Mouse (Mus musculus) cerebellum, adult 2 months (tissue): ENCODE data around the gene Spaca5. TPM values are rescaled to one million over a fixed set of nuclear protein-coding genes. Genes with fewer than 3 reads are reported as not detected.

ENCODE experiments used
- DNase-seq, 2 experiments: peaks; one replicate each; pipeline ENCODE4 v3.0.0; 2021
- H3K27ac ChIP-seq: fragments of 200-500 bp; 2 replicates; pipeline ENCODE4 v1.5.1; 2012; ENCODE audit warnings: low read length, control low read depth, inconsistent platforms; ENCODE audit not compliant: insufficient read depth
- H3K27me3 ChIP-seq: fragments of 200-500 bp; 2 replicates; pipeline ENCODE4 v1.6.1; 2012; ENCODE audit warnings: inconsistent platforms, mild to moderate bottlenecking, low read length, moderate library complexity; ENCODE audit not compliant: control insufficient read depth, insufficient read depth
- H3K4me1 ChIP-seq: fragments of 200-500 bp; 2 replicates; pipeline ENCODE4 v1.6.1; 2011; ENCODE audit warnings: low read length; ENCODE audit not compliant: control insufficient read depth, insufficient read depth
- H3K4me3 ChIP-seq: fragments of 200-500 bp; replicated peaks from 2 replicates; pipeline ENCODE3; 2011; ENCODE audit warnings: mild to moderate bottlenecking, low read depth, low read length, control low read depth; ENCODE audit not compliant: insufficient read depth
- CTCF ChIP-seq: fragments of 200-500 bp; IDR thresholded peaks from 2 replicates; pipeline ENCODE4 v1.5.1; 2011; ENCODE audit warnings: low read depth, mild to moderate bottlenecking, control low read depth, low read length, moderate library complexity, borderline replicate concordance; ENCODE audit not compliant: insufficient read depth
- POLR2A ChIP-seq: fragments of 200-500 bp; IDR thresholded peaks from 2 replicates; pipeline ENCODE4 v1.6.1; 2011; ENCODE audit warnings: low read length, control low read depth, borderline replicate concordance; ENCODE audit not compliant: insufficient read depth
- WGBS: fragments of 180-500 bp; shearing (Covaris S2); methylation state at CpG from one replicate; pipeline ENCODE4 v1.1.7; 2018; 5-methylcytosine and 5-hydroxymethylcytosine counted together
- polyA plus RNA-seq: library from polyadenylated mRNA; depleted of rRNA; stranded (reverse); fragments of >200 nt; gene quantifications from 2 replicates; pipeline ENCODE4 v1.2.3, GENCODE M21; 2012; rRNA removed

Gene Spaca5
- not detected in 2 replicates for polyA plus RNA-seq

DNA sequence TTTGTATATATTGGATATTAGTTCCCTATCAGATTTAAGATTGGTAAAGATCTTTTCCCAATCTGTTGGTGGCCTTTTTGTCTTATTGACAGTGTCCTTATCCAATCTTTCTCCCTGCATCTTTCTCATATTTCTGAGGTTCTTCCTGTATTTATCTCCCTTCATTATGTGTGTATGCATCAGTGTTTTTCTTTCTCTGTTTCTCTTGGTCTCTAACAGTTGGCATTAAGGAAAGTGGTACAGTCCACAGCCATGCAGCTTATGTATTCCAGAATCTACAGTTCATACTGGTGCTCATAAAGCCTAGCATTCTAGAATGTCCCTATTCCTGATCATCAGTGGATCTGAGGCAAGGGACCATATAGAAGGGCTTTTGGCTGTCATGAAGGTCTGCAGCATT, at the start of gene Spaca5:
TSS of gene Spaca5 (plus strand) at position 301 of the 400 bp plus-strand sequence.
- no peak within 1 kb of the TSS for H3K4me3 ChIP-seq
- TF ChIP-seq POLR2A (no peak), CTCF (no peak)

DNA sequence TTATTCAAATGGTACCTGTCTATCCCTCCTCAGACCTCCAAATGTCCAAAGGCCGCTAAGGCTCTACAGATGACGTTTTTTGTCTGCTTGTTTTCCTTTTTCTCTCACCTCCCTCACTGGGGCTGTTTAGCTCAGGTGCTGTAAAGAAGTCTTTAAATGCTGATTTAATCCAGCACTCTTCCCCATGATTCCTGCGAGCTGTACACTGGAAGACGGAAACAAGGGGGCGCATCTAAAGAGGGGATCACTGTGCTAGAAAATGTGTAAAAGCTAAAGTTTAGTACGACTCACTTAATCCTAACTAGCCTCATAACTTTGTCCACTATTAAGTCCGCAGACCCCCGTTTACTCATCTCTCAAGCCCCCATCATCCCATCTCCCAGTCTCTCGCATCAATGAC, 6.7 kb upstream of the Spaca5 start:
- Histone ChIP-seq H3K27ac (no peak overlapping the region), H3K4me3 (peak overlapping the region; percentile 81), H3K27me3 (no peaks in the 10 kb centered on the region), H3K4me1 (no peaks in the 10 kb centered on the region)
- no peak for TF ChIP-seq POLR2A
- DNase-seq = peak in 1 of 2 experiments; percentile 1
- WGBS = 7% methylated on average over 9 of the region's 9 CpGs

More for the DNA sequence above, at the start of gene Spaca5:
- Histone ChIP-seq H3K27ac (no peak within 1 kb of the TSS), H3K27me3 (no peaks in the 10 kb centered on the region), H3K4me1 (no peaks in the 10 kb centered on the region)
- DNase-seq = no peak

DNA sequence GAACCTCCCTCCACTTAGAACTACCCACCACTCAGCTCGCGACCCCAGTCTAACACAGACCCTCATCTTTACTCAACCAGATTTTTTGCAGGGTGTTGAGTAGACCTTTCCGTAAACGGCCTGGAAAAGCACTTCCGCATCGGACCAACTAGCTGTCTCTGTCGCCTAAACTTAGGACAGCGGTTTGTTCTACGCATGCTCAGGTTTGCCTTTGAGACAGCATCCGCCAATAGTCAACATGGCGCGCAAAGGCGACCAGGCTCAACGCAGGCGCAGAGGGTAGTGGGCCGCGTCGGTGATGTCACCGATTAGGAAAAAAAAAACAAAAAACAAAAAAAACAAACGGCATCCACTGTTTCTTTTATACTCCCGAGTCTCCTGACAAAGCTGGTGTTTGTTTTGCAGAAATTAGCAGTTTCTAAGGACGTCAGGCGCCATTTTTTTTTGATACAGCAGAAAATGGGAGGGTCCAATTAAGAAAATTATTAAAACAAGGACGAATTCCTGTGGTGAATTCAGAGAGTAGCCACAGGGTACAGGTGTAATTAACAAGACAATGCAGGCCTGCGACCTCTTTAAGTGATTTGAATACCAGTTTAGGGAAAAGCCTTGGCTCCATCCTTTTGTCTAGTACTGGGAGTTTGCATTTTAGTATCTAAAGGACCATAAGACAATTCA, 6.2 kb upstream of the Spaca5 start, which contains the start of gene Zfp182:
TSS of gene Zfp182 (minus strand) at position 451 of the 678 bp plus-strand sequence.
- H3K27me3 ChIP-seq = no peaks in the 10 kb centered on the region
- 8% methylated on average over 25 of the region's 25 CpGs for WGBS
- peak within 1 kb of the TSS; percentile 81 for H3K4me3 ChIP-seq
- H3K27ac ChIP-seq = no peak within 1 kb of the TSS; the same call in 1 of the 2 replicates
- peak; percentile 80 to 82 for DNase-seq
- peak; percentile 53; the same call in 1 of the 2 replicates for TF ChIP-seq POLR2A
- no peak for TF ChIP-seq CTCF
- H3K4me1 ChIP-seq = no peaks in the 10 kb centered on the region

DNA sequence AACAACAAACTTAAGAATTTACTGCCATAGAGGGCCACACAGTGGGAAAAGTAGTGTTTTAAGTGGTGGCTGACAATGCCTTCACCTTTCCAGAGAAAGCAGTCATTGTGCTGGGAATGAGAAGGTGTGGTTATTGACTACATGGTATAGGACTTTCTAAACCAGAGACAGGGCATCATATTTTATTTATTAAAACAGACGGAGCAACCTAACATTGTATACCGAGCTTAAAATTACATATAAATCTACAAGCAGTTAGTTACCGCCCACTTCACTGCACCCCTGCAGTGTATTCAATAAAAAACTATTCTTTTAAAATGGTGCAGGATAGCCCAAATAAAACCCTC, 5.7 kb upstream of the Spaca5 start:
- no peak for DNase-seq
- WGBS = 73% methylated on average over 3 of the region's 3 CpGs
- TF ChIP-seq POLR2A = no peak
- TF ChIP-seq CTCF = no peak
- H3K4me1 ChIP-seq = no peaks in the 10 kb centered on the region
- no peaks in the 10 kb centered on the region for H3K27me3 ChIP-seq
- H3K27ac ChIP-seq = no peak overlapping the region
- H3K4me3 ChIP-seq = no peak overlapping the region

DNA sequence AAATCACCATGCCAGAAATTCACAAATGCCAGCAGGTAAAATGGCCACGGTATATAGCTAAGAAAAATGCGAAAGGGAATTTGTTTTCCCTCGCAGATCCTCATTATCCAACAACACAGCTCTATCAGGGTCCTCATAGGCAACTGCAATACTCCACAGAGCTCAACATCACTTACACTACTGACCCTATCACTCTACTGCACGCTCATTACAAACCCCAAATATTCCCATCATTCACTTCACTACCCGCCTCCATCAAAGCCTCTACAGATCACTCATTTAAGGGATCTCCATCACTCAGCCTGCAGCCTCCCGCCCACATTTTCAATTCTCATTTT, 20.4 kb downstream of the Spaca5 start:
- WGBS = 15% methylated on average over 6 of the region's 6 CpGs
- no peaks in the 10 kb centered on the region for H3K4me1 ChIP-seq

DNA sequence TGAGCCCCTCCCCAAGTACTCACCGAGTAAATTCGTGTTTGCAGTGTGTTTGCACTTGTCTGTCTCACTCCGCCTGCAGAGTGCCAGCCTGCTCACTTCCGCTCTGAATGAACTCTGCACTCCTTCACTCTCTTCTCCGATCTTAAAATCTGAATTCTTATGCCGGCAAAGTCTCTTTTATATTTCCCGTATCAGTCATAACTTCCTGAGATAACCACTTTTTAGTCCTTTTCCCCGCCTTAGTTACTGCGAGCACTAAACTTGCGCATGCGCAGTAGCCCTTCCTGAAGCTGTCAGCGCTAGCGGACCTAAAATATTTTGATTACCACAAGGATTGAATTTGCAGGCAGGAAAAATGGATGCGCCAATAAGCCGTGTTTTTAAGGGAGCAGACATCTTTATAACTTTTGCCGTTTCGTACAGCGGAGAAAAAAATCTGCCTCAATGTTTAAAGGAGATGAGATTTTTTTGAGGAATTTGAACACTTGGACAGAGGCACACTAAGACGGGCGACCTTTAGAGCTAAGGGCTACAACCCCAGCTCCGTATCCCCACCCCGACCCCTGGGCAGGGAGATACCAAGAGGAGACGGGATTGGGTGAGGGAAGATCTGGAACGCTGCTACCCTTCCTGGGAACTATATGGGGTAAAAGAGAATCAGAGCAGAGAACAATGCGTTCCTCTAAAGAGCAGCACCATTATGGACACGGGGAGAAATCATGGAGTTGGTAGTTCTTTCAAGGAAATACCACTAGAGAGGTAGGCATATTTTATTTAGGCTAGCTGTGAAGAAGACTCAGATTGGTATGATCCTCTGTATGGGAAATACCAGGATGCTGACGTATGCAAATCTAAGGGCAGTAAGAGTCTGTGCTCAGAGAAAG, 21.0 kb downstream of the Spaca5 start, which contains the start of gene Zfp300:
TSS of gene Zfp300 (minus strand) at position 545 of the 884 bp plus-strand sequence.
- Histone ChIP-seq H3K27ac (peak within 1 kb of the TSS; percentile 89), H3K27me3 (no peaks in the 10 kb centered on the region), H3K4me3 (peak within 1 kb of the TSS; percentile 65), H3K4me1 (no peaks in the 10 kb centered on the region)
- 5% methylated on average over 27 of the region's 27 CpGs for WGBS
- TF ChIP-seq POLR2A (no peak; the same call in 1 of the 2 replicates), CTCF (no peak)
- peak; percentile 72 to 78 for DNase-seq

More for the DNA sequence above, 20.4 kb downstream of the Spaca5 start:
- Histone ChIP-seq H3K27me3 (no peaks in the 10 kb centered on the region), H3K4me3 (peak overlapping the region; percentile 65), H3K27ac (0 out of 2 replicates have a peak overlapping the region, but pooled peaks have one; percentile 8)
- TF ChIP-seq POLR2A (no peak), CTCF (no peak)
- no peak for DNase-seq

DNA sequence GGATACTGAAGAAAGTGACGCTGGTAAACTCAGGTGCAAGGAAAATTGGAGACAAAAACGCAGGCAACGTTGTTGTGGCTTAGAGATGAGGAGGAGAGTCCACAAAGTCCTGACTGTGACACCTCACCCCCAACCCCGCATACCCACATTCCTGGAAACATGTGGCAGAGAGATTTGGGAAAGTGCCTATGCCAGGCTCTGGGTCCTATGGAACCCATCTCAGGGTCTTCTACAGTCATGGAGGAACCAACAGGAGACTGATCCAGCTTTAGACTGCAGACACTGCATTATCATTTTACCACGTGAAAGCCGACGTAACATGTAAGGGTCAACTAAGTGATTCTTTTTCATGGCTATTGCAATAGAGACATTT, 21.6 kb downstream of the Spaca5 start:
- peak overlapping the region; percentile 65 for H3K4me3 ChIP-seq
- peak overlapping the region; percentile 89 for H3K27ac ChIP-seq
- no peak for DNase-seq
- WGBS = 46% methylated on average over 7 of the region's 7 CpGs
- H3K27me3 ChIP-seq = no peaks in the 10 kb centered on the region
- no peaks in the 10 kb centered on the region for H3K4me1 ChIP-seq
- TF ChIP-seq POLR2A = no peak
- no peak for TF ChIP-seq CTCF
